Mouse (Mus musculus) neutrophil, adult 5-6 weeks (primary cell): Measurements from ENCODE around the gene Cblc. TPM values are rescaled to one million over a fixed set of nuclear protein-coding genes. Genes with fewer than 3 reads are reported as not detected.
A peak's percentile ranks its signal among the peaks of the same experiment; 100 is the strongest.

ENCODE experiments used
- ATAC-seq: fragments of 151-379, 151-347 bp; 2 replicates; pipeline ENCODE4 v1.8.0; 2017; ENCODE audit warnings: mild to moderate bottlenecking, moderate TSS enrichment; ENCODE audit not compliant: insufficient number of reproducible peaks, poor library complexity, low FRiP score, severe bottlenecking; ENCODE audit errors: extremely low read depth
- total RNA-seq: library from RNA; stranded (forward); fragments of 200-1000 nt; gene quantifications from 2 replicates; pipeline ENCODE4 v1.2.3, GENCODE M21; 2017

Gene Cblc
- 1.4 and 3.6 TPM in 2 replicates for total RNA-seq

- ATAC-seq = peak; percentile 96
These were observed at the start of gene Cblc for GRCm38 (mm10) chr7:19796697-19797588. Cblc (minus strand) TSS chr7:19796809.

DNA sequence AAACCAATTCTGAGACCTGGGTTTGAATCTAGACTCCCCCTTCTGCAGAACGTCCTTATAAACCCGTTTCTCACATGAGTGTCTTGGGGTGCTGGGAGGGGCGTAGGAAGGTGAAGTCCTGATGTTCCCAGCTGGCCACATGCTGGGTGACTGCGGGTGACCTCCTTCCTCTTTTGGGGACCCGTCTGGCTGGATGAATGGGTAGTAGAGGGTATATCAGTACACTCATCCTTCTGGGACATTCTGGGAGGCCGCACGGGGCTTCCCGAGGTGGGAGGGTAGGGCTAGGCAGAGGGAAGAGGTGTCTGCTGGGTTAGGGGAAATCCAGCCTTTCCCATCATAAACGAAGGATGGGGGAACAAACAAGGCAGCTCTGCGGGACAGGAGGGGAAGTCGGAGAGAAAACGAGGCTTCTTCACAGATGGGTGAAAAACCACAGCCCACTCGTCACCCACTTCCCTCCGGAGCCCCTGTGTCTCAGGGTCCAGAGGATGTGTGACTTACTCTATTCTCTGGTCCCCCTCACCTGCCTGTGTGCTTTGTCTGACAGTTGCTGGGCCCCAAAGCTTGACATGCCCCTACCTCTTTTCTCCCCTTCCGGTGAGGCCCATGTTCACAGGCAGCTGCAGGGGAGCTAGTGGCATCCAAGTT, 48.0 kb upstream of the Cblc start:
- peak; percentile 37 for ATAC-seq

GRCm38 (mm10) chr7:19843561-19843960, 47.0 kb upstream of the Cblc start:
- ATAC-seq = peak; percentile 79

GRCm38 (mm10) chr7:19842885-19843504, 46.4 kb upstream of the Cblc start:
- ATAC-seq = no peak

- no peak for ATAC-seq
These were observed 45.2 kb upstream of the Cblc start for GRCm38 (mm10) chr7:19841686-19842413.

DNA sequence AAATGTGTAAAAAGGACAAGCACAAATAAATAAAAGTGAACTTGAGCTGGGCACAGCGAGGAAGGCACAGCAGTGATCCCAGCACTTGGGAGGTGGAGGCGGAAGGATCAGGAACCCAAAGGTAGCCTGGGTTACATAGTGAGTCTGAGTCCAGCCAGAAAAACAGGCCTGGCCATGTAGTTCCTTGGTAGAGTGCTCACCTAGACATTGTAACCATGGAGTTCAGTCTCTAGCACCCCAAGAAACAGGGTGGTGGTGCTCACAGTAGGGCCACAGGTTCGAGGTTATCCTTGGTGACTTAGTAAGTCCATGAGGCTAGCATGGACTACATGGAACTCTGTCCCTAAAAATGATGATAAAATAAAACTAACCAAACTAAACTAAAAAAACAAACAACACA, 44.3 kb upstream of the Cblc start:
- ATAC-seq = no peak

- no peak for ATAC-seq
These were observed 43.8 kb upstream of the Cblc start for GRCm38 (mm10) chr7:19840371-19840770.

- ATAC-seq = no peak
These were observed 40.2 kb upstream of the Cblc start for GRCm38 (mm10) chr7:19836843-19837242.

- ATAC-seq = no peak
These were observed 37.4 kb upstream of the Cblc start for GRCm38 (mm10) chr7:19834055-19834454.

DNA sequence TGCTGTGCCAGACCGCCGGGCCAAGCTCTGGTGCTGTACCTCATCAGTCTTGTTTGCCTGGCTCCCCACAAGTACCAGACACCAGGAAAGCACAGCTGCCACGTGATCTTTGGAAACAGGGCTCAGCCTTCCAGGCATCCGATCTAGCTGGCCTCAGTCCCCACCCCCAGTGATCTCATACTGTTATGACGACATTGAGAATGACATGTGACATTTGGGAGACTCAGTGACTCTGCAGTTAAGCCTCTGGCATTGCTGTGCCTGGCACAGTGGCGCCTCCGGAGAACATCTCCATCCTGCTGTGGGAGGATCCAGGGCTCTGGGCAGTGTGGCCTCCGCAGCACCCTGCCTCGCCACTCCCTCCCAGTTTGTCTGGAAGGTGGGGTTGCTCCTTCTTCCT, 35.2 kb upstream of the Cblc start:
- ATAC-seq = peak; percentile 70

DNA sequence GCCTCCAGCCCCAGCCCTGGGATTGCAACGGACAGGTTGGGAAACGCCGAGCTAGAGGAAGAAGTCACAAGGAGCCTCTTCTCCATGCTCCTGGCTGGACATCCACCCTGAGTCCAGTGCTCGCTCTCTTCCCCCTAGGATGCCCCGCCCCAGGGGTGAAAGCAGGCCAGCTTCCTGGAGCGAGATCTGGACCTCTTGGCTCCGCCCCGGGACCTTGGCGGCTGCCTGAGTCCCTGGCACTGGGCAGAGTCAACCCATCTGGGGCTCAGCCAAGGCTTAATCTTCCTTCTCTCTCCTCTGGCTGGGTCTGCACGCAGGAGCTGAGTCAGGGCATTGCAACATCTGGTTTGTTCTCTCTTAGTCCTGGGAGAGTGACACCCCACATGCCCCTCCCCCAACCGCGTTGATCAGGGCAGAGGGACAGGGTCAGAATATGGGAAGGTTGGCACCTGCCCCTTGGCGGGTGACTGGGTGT, 34.1 kb upstream of the Cblc start:
- ATAC-seq = peak; percentile 86

DNA sequence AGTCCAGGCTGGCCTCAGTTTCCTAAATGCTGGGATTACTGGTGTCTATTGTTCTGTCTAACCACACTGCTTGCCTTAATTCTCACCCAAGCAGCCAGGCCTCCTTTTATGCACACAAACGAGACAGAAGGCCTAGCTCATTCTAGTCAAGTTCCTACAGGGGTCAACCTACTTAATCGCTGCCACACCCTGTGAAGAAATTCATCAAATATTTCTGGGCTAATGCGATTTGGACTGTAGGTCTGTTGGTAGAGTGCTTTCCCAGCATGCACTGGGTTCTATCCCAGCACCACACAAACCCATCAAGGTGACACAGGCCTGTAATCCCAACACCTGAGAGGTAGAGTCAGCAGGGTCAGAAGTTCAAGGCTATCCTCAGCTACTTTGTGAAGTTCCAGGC, 33.1 kb upstream of the Cblc start:
- no peak for ATAC-seq

- no peak for ATAC-seq
These were observed 30.1 kb upstream of the Cblc start for GRCm38 (mm10) chr7:19826756-19827155.

DNA sequence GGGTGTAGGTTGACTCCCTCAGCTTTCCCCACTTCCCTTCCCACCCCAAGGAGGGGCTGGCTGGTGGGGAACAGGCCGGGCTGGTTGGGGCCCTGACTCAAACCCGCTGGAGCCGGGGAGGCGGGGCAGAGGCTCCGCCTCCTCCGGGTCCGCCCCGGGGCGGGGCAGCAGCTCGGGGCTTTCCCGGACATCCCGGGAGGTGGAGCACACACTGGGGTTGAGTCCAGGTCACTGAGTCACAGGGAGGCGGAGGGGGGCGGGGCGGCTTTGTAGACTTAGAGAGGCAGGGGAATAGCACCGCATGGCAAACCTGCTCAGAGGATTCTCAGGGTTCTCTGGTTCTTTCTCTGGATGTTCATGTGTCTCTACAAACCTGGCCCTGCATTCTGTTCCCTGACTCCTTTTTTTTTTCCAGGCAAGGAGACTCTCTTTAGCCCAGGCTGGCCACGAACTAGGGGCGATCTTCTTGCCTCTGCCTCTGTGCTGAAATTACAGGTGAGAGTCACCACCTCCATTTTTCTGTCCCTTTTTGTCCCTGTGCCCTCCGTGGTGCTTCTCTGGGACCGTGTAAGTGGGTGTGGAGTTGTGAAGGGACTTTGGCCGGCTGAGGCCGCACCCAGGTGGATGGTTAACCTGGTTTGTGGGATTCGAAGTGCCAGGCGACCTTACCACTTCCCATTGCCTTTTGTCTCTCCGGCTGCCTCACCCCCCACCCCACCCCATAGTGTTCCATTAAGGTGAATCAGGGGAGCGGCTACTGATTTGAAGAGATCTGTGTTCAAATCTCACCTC, 27.8 kb upstream of the Cblc start:
- ATAC-seq = peak; percentile 70

- peak; percentile 37 for ATAC-seq
These were observed 26.9 kb upstream of the Cblc start for GRCm38 (mm10) chr7:19823256-19824181.

DNA sequence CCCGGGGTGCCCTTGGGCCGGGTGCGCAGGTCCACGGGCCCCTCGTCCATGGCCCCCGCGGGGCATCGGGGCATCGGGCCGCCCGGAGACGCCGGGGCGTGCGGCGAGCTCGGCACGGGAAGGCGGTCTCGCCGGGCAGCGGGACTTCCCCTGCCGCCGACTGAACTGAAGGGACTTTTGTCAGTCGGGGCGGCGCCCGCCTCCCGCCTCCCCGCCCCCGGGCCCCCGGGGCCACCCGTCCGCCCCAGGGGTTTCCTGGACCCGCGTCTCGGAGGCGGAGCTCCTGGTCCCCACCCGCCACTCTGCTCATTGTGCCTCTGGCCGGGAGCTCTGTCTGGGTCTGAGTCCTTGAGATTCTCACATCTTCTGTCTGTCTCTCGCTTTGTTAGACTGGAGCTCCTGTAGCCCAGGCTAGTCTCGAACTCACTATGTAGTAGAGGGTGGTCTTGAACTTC, 26.0 kb upstream of the Cblc start, which contains the start of gene Bcl3:
Gene Bcl3, minus strand, starts transcription at position 167 of the 455 bp plus-strand sequence.
- ATAC-seq = peak; percentile 31

- ATAC-seq = no peak
These were observed 25.6 kb upstream of the Cblc start for GRCm38 (mm10) chr7:19822193-19822592.
